Mouse (Mus musculus) granulocyte monocyte progenitor cell, adult 5-6 weeks (primary cell): ENCODE results near the gene 9430007A20Rik. TPM values are rescaled to one million over a fixed set of nuclear protein-coding genes. Genes with fewer than 3 reads are reported as not detected.
A peak's percentile ranks its signal among the peaks of the same experiment; 100 is the strongest.
"Not testable (repeated sequence)": the region's sequence is repeated elsewhere in the genome, so short reads cannot be mapped to it uniquely, and the experiment has no call there.

ENCODE experiments used
- ATAC-seq: replicated peaks from 2 replicates; pipeline ENCODE4 v1.8.0; 2016; ENCODE audit warnings: mild to moderate bottlenecking, moderate TSS enrichment, inconsistent platforms; ENCODE audit not compliant: poor library complexity, severe bottlenecking
- total RNA-seq, 2 experiments: library from RNA; stranded (forward) in 1 of 2; stranded (reverse) in 1 of 2; fragments of 200-712, 200-1000 nt in 1 of 2; fragments of >200 nt in 1 of 2; fragmentation: Nextera tagmentation in 1 of 2; gene quantifications; 2 replicates each; pipeline ENCODE4 v1.2.3; 2014 to 2017

9430007A20Rik gene
- not detected in 2 replicates for total RNA-seq (2014; fragmentation: Nextera tagmentation)
- not detected in 2 replicates for total RNA-seq (2017)

- ATAC-seq, result no peak
Observed at GRCm38 (mm10) chr4:144519522-144519921, at the start of gene 9430007A20Rik. TSS of gene 9430007A20Rik (plus strand) at chr4:144519822.

GRCm38 (mm10) chr4:144493331-144493730, 26.3 kb upstream of the 9430007A20Rik start:
- ATAC-seq, result no peak

GRCm38 (mm10) chr4:144506518-144506917, 13.1 kb upstream of the 9430007A20Rik start:
- ATAC-seq, result peak; percentile 33; the same call in 1 of the 2 replicates

- no peak for ATAC-seq
Observed at GRCm38 (mm10) chr4:144544689-144545088, 25.1 kb downstream of the 9430007A20Rik start.

GRCm38 (mm10) chr4:144545339-144545738, 25.7 kb downstream of the 9430007A20Rik start:
- not testable (repeated sequence) for ATAC-seq

GRCm38 (mm10) chr4:144551156-144551555, 31.5 kb downstream of the 9430007A20Rik start:
- no peak for ATAC-seq

GRCm38 (mm10) chr4:144559792-144560191, 40.2 kb downstream of the 9430007A20Rik start:
- ATAC-seq, result no peak; the same call in 1 of the 2 replicates

- ATAC-seq, result no peak
Observed at GRCm38 (mm10) chr4:144561205-144561604, 41.6 kb downstream of the 9430007A20Rik start.

GRCm38 (mm10) chr4:144565034-144565433, 45.4 kb downstream of the 9430007A20Rik start, which contains the start of gene Gm13124:
TSS of gene Gm13124 (minus strand) at chr4:144565134.
- no peak for ATAC-seq

- no peak for ATAC-seq
Observed at GRCm38 (mm10) chr4:144567752-144568151, 48.1 kb downstream of the 9430007A20Rik start.

Other genes starting within 250 kb of the 9430007A20Rik start
- gene Pramel5, start 239.3 kb upstream of the 9430007A20Rik start, total RNA-seq (2014; fragmentation: Nextera tagmentation), result not detected in 2 replicates
- gene Pramel5, start 239.3 kb upstream of the 9430007A20Rik start, total RNA-seq (2017), result not detected in 2 replicates
- not detected in 2 replicates for gene Gm13128, start 189.6 kb upstream of the 9430007A20Rik start, total RNA-seq (2014; fragmentation: Nextera tagmentation)
- not detected in 2 replicates for gene Gm13128, start 189.6 kb upstream of the 9430007A20Rik start, total RNA-seq (2017)
- not detected in 2 replicates for gene Gm13119, start 161.9 kb upstream of the 9430007A20Rik start, total RNA-seq (2014; fragmentation: Nextera tagmentation)
- not detected in 2 replicates for gene Gm13119, start 161.9 kb upstream of the 9430007A20Rik start, total RNA-seq (2017)
- gene Pramef20, start 141.9 kb upstream of the 9430007A20Rik start, total RNA-seq (2014; fragmentation: Nextera tagmentation), result not detected in 2 replicates
- gene Pramef20, start 141.9 kb upstream of the 9430007A20Rik start, total RNA-seq (2017), result not detected in 2 replicates
- gene Pramef12, start 111.4 kb upstream of the 9430007A20Rik start, total RNA-seq (2014; fragmentation: Nextera tagmentation), result not detected in 2 replicates
- gene Pramef12, start 111.4 kb upstream of the 9430007A20Rik start, total RNA-seq (2017), result not detected in 2 replicates
- gene 1700012P22Rik, start 81.0 kb upstream of the 9430007A20Rik start, total RNA-seq (2014; fragmentation: Nextera tagmentation), result not detected in 2 replicates
- not detected in 2 replicates for gene 1700012P22Rik, start 81.0 kb upstream of the 9430007A20Rik start, total RNA-seq (2017)
- not detected in 2 replicates for gene Gm9944, start 66.5 kb upstream of the 9430007A20Rik start, total RNA-seq (2014; fragmentation: Nextera tagmentation)
- not detected in 2 replicates for gene Gm9944, start 66.5 kb upstream of the 9430007A20Rik start, total RNA-seq (2017)
- gene Aadacl3, start 56.1 kb upstream of the 9430007A20Rik start, total RNA-seq (2014; fragmentation: Nextera tagmentation), result not detected in 2 replicates
- not detected in 2 replicates for gene Aadacl3, start 56.1 kb upstream of the 9430007A20Rik start, total RNA-seq (2017)
- gene Gm13124, start 45.3 kb downstream of the 9430007A20Rik start, total RNA-seq (2014; fragmentation: Nextera tagmentation), result not detected in 2 replicates
- gene Gm13124, start 45.3 kb downstream of the 9430007A20Rik start, total RNA-seq (2017), result not detected in 2 replicates
- not detected in 2 replicates for gene Aadacl4, start 93.9 kb downstream of the 9430007A20Rik start, total RNA-seq (2014; fragmentation: Nextera tagmentation)
- gene Aadacl4, start 93.9 kb downstream of the 9430007A20Rik start, total RNA-seq (2017), result not detected in 2 replicates
- gene Gm436, start 166.5 kb downstream of the 9430007A20Rik start, total RNA-seq (2014; fragmentation: Nextera tagmentation), result not detected in 2 replicates
- not detected in 2 replicates for gene Gm436, start 166.5 kb downstream of the 9430007A20Rik start, total RNA-seq (2017)
- not detected in 2 replicates for gene Gm13178, start 201.6 kb downstream of the 9430007A20Rik start, total RNA-seq (2014; fragmentation: Nextera tagmentation)
- gene Gm13178, start 201.6 kb downstream of the 9430007A20Rik start, total RNA-seq (2017), result not detected in 2 replicates